25 mouse cellular contexts compared by ENCODE assay signal in genomic region chr3:129827691-129828090, GRCm38 (mm10). TPM values are rescaled to one million over a fixed set of nuclear protein-coding genes. Genes with fewer than 3 reads are reported as not detected.
A peak's percentile ranks its signal among the peaks of the same experiment; 100 is the strongest.
DNase-seq lines count a peak whose midpoint lies in the region; TF ChIP-seq lines count a peak whose summit lies in the region.
"Had no signal": no experiment of that assay in that cellular context is flagged by ENCODE, and none has a peak within 500 bp of the region (broad histone marks: within the 10 kb centered on the region; RNA-seq: fewer than 3 reads in every experiment).

No protein-coding gene starts in this region.

- TF ChIP-seq CTCF in heart, adult 2 months (IDR thresholded peaks at IDR 0.05), result no peak

- no peaks in the 10 kb centered on the region for H3K27me3 ChIP-seq in heart, adult 2 months (ENCODE audit: control insufficient read depth, insufficient read depth, low read length)
- H3K27me3 ChIP-seq: embryonic facial prominence, embryonic 12.5 days; forebrain, embryonic 13.5 days; forebrain, embryonic 15.5 days had no signal

- H3K4me1 ChIP-seq in heart, adult 2 months (ENCODE audit: control insufficient read depth, insufficient read depth, low read length), result peaks cover 1% of the 10 kb centered on the region

- H3K4me3 ChIP-seq in heart, adult 2 months, result no peak overlapping the region
- H3K4me3 ChIP-seq: embryonic facial prominence, embryonic 12.5 days; forebrain, embryonic 13.5 days; forebrain, embryonic 15.5 days had no signal

- 0 out of 2 replicates have a peak, but pooled peaks cover 5% of the 10 kb centered on the region for H3K79me2 ChIP-seq in heart, adult 2 months (replicated peaks; ENCODE audit: control insufficient read depth, insufficient read depth, low read length)

- WGBS in heart, adult 2 months, result 87% methylated on average over 5 of the region's 5 CpGs

- intact Hi-C loops in heart, adult 2 months (cut with DNase I), result no loop called here

- no peak overlapping the region for H3K9ac ChIP-seq in heart, adult 2 months (ENCODE audit: low read depth, low read length)
- H3K9ac ChIP-seq: embryonic facial prominence, embryonic 12.5 days; forebrain, embryonic 13.5 days; forebrain, embryonic 15.5 days; forebrain, postnatal 0 days had no signal

- TF ChIP-seq EP300 in heart, adult 2 months (IDR thresholded peaks at IDR 0.05; ENCODE audit: insufficient read depth, low read depth, low read length), result no peak

- no peak for TF ChIP-seq POLR2A in heart, adult 2 months (IDR thresholded peaks at IDR 0.05; ENCODE audit: insufficient read depth, low read depth, low read length)

- H3K27ac ChIP-seq in heart, adult 2 months, result no peak overlapping the region
- H3K27ac ChIP-seq: embryonic facial prominence, embryonic 12.5 days; forebrain, embryonic 13.5 days; forebrain, embryonic 15.5 days had no signal

- DNase-seq in heart, adult 11 months, result peak; percentile 78
- DNase-seq in heart, adult 2 months, result no peak
- DNase-seq in 3T3-L1 (ENCODE audit: low read depth, low spot score), result peak; percentile 14
- DNase-seq in ZHBTc4 (ENCODE audit: low read depth, low spot score), result peak; percentile 39
- DNase-seq in embryo, embryonic 10 days (ENCODE audit: low spot score), result no peak
- DNase-seq: adrenal gland, adult 2 months; adrenal gland, postnatal 10 days; adrenal gland, postnatal 25 days; cerebellum, adult 11 months; cerebellum, adult 2 months; cerebellum, adult 9-10 months; cerebellum, postnatal 10 days; cerebellum, postnatal 25 days; embryo, embryonic 11 days; forebrain, postnatal 0 days had no signal

- H3K36me3 ChIP-seq in heart, adult 2 months (ENCODE audit: control insufficient read depth, insufficient read depth, low read length), result no peaks in the 10 kb centered on the region; the same call in 1 of the 2 replicates

RNA-seq across cellular contexts. Expression of gene Gar1, which starts 3.5 kb away (rescaled TPM):
- 10 to 100 TPM; 16.6 to 23.0 TPM for total RNA-seq in heart, adult 2 months (2021)
- 11.4 and 19.7 TPM in 2 replicates for polyA plus RNA-seq in heart, adult 2 months (2012; rRNA removed)

RNA-seq across cellular contexts. Expression of gene Rrh, which starts 5.3 kb away (rescaled TPM):
- not detected for total RNA-seq in heart, adult 2 months (2021)
- polyA plus RNA-seq in heart, adult 2 months (2012; rRNA removed), result not detected in 2 replicates
- polyA plus RNA-seq: adrenal gland, adult 2 months; embryonic facial prominence, embryonic 14.5 days; forebrain, embryonic 11.5 days had no signal

RNA-seq across cellular contexts. Expression of gene Cfi, which starts 8.0 kb away (rescaled TPM):
- under 1 TPM; 0.27 to 0.55 TPM for total RNA-seq in heart, adult 2 months (2021)
- 0.23 and 0.31 TPM in 2 replicates for polyA plus RNA-seq in heart, adult 2 months (2012; rRNA removed)
- total RNA-seq: adrenal gland, postnatal 25 days; ES-E14; forebrain, postnatal 0 days; MEL had no signal
- polyA plus RNA-seq: C2C12; cortical plate, adult 2 months had no signal

RNA-seq across cellular contexts. Expression of gene Lrit3, which starts 23.9 kb away (rescaled TPM):
- total RNA-seq in heart, adult 2 months (2021), result not detected
- polyA plus RNA-seq in heart, adult 2 months (2012; rRNA removed), result not detected in 2 replicates
- total RNA-seq: adrenal gland, adult 2 months; adrenal gland, postnatal 10 days; adrenal gland, postnatal 25 days; adrenal gland, postnatal 4 days; ES-E14; forebrain, postnatal 0 days; MEL had no signal
- polyA plus RNA-seq: adrenal gland, adult 2 months; C2C12; embryonic facial prominence, embryonic 12.5 days; embryonic facial prominence, embryonic 14.5 days; forebrain, embryonic 11.5 days; forebrain, embryonic 13.5 days; forebrain, embryonic 15.5 days; forebrain, postnatal 0 days had no signal

RNA-seq across cellular contexts. Expression of gene Pla2g12a, which starts 50.7 kb away (rescaled TPM):
- total RNA-seq in heart, adult 2 months (2021), result 10 to 100 TPM; 57.1 to 74.0 TPM
- 47.5 and 49.7 TPM in 2 replicates for polyA plus RNA-seq in heart, adult 2 months (2012; rRNA removed)

Comparison
In these comparisons a context has a peak if more than half of its experiments do, and no peak if none do; other contexts are left out.
1. DNase-seq: peak in heart, adult 11 months (single experiment), 3T3-L1 (single experiment) and ZHBTc4 (single experiment); none in heart, adult 2 months (0 of 2) and embryo, embryonic 10 days (single experiment).